Mouse (Mus musculus) ovary, postnatal 36 days (tissue): ENCODE measurements at regions not wholly inside any gene's neighbourhood (a gene's known extent, or its start where the extent isn't known, plus 50 kb on each side); places are given as distances from the start of the nearest gene placed in this dataset.

ENCODE experiments used
- DNase-seq: peaks from one replicate; pipeline ENCODE4 v3.0.0; 2022; ENCODE audit warnings: low spot score, mixed read lengths

GRCm38 (mm10) chr2:179354866-179355265 is 87.4 kb upstream of the Cdh4 start:
- DNase-seq, result no peak

GRCm38 (mm10) chr2:179370882-179371546 is 71.2 kb upstream of the Cdh4 start:
- DNase-seq, result no peak

DNA sequence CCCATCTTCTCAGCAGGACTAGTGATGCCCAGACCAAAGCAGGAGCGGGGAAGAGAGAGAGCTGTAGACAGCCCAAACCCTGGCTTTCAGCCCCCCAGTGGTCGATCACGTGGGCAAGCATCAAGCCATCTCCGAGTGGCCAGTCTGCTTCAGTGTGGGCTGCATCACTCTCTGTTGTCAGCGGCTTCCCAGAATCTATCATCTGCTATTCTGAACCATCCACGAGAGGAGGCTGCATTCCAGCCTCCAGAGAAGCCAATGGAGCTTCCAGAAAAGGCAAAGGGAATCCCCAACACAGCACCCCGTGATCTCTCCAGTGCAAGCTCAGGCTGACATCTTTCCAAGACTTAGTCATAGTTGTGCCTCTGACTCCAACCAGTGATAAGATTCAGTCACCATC is 70.7 kb upstream of the Cdh4 start:
- DNase-seq, result no peak

GRCm38 (mm10) chr2:179379691-179380443 is 62.4 kb upstream of the Cdh4 start:
- DNase-seq, result no peak

DNA sequence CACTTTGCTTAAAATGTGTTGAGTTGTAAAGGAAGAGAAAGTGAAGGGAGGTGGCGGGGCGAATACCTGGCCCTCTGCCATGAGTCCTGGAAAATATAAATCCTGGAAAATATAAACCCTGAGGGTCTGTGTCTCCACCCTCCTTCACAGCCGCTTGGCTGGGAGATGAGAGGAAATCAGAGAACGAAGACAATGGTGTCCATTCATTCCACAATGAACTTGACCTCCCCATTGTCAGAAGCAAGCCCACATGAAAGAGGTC is 61.9 kb upstream of the Cdh4 start:
- DNase-seq, result no peak

- DNase-seq, result no peak
Observed at GRCm38 (mm10) chr2:179381916-179382315, 60.3 kb upstream of the Cdh4 start.

DNA sequence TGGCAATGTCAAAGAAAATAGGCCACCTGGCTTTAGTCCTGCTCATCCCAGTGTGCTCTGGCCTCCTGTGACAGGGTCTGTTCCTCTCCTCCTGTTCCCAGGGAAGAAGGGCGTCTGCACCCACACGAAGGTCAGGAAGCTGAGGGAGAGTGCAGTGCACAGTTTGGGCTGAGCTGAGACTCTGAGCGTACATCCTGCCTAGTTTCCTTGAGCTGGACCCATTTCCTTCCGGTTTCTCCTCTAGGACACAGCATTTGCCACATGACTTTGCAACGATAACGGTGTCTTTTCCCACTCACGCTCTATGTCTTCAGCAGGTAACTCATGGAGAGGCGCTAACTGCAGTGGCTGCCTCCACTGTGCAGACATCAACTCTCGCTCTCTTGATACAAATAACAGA is 59.6 kb upstream of the Cdh4 start:
- no peak for DNase-seq

- DNase-seq, result no peak
Observed at GRCm38 (mm10) chr2:179386871-179387270, 55.4 kb upstream of the Cdh4 start.

GRCm38 (mm10) chr2:179390486-179390885 is 51.7 kb upstream of the Cdh4 start:
- no peak for DNase-seq

- DNase-seq, result no peak
Observed at GRCm38 (mm10) chr2:179390924-179391461, 51.2 kb upstream of the Cdh4 start.
